Mouse (Mus musculus): ENCODE measurements around the gene Cdh4. TPM values are rescaled to one million over a fixed set of nuclear protein-coding genes. Genes with fewer than 3 reads are reported as not detected.

Cdh4 gene
- polyA plus RNA-seq, 1 experiment from 2014 or later = 3.7 TPM

DNA sequence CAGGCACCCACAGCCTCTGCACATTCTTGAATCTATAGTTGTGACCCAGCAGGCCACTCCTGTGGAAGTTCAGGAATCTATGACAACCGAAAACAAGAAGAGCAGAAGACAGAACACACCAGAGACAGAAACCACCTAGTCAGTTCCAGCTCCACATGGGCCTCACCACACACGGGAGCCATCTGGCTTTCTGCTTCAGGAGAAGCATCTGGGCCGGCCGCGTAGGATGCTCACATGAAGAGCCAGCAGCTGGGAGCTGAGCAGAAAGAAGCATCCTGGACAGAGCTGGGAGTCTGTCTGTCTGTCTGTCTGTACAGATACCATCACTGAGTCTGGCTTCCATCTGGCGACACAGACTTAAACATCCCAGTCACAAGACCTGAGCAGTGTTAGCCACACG lies 76.9 kb downstream of the Cdh4 start:
- no peak overlapping the region for H3K4me2 ChIP-seq (ENCODE audit: low read depth, low read length)
- H3K9ac ChIP-seq (replicated peaks; ENCODE audit: low read length) = no peak overlapping the region
- DNase-seq (ENCODE audit: low spot score) (no peak), ATAC-seq (replicated peaks; ENCODE audit: insufficient number of reproducible peaks, low FRiP score, low TSS enrichment, low read depth) (no peak)
- H3K9me3 ChIP-seq (replicated peaks; ENCODE audit: control insufficient read depth, low read length) = no peaks in the 10 kb centered on the region
- H3K4me1 ChIP-seq (ENCODE audit: control insufficient read depth, insufficient read depth, low read length) = no peaks in the 10 kb centered on the region; the same call in 1 of the 2 replicates
- H3K4me3 ChIP-seq (ENCODE audit: low read depth, low read length) = no peak overlapping the region
- WGBS = 84% methylated on average over 7 of the region's 7 CpGs
- H3K27me3 ChIP-seq (ENCODE audit: control insufficient read depth, insufficient read depth, low read length) = no peaks in the 10 kb centered on the region
- H3K36me3 ChIP-seq (replicated peaks; ENCODE audit: control insufficient read depth, insufficient read depth, low read depth, low read length) = no peaks in the 10 kb centered on the region
- no peak overlapping the region for H3K27ac ChIP-seq (replicated peaks; ENCODE audit: low read depth, low read length)

DNA sequence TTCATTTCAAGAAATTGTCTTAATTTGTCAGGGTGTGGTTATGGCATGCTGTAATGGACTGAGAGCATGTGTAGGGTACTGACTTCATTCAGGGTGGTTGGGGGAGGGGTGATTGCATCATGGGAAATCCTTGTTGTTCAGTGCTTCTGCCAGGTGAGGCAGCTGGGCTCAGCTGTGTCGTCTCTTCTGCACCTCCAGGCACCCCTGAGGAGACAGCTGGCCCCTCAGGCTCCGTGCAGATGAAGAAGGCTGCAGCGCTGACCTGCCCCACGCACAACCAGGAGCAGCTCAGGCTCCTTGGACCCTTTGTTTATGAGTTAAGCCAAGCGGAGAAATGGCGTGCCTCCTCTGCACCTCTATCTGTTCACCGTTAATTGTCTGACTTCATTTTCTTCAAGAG lies 77.7 kb downstream of the Cdh4 start:
- Histone ChIP-seq H3K9me3 (replicated peaks; ENCODE audit: control insufficient read depth, low read length) (no peaks in the 10 kb centered on the region), H3K4me1 (ENCODE audit: control insufficient read depth, insufficient read depth, low read length) (no peaks in the 10 kb centered on the region; the same call in 1 of the 2 replicates), H3K27ac (replicated peaks; ENCODE audit: low read depth, low read length) (no peak overlapping the region), H3K9ac (replicated peaks; ENCODE audit: low read length) (no peak overlapping the region), H3K36me3 (replicated peaks; ENCODE audit: control insufficient read depth, insufficient read depth, low read depth, low read length) (no peaks in the 10 kb centered on the region), H3K27me3 (ENCODE audit: control insufficient read depth, insufficient read depth, low read length) (no peaks in the 10 kb centered on the region), H3K4me2 (ENCODE audit: low read depth, low read length) (no peak overlapping the region), H3K4me3 (ENCODE audit: low read depth, low read length) (no peak overlapping the region)
- DNase-seq (ENCODE audit: low spot score) = no peak
- no peak for ATAC-seq (replicated peaks; ENCODE audit: insufficient number of reproducible peaks, low FRiP score, low TSS enrichment, low read depth)
- WGBS = 41% methylated on average over 7 of the region's 7 CpGs

DNA sequence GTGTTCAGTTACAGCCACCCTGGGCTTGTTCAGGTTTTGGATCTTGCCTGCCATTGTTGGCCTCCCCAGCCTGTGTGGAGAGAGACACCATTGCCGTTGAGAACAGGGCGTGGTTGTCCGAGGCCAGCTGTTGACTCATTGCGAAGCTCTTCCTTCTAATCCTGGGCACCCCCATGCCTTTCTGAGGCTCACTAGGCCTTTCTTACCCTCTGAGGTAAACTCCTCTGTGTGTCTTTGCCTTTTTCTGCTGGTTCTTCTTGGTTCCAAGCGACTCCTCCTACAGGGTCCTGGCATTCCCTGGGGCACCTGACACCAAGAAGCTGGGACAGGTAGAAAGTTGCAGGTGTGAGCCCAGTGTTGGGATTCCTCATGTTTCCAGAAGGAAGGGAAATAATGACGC lies 78.7 kb downstream of the Cdh4 start:
- Histone ChIP-seq H3K9ac (replicated peaks; ENCODE audit: low read length) (no peak overlapping the region), H3K27me3 (ENCODE audit: control insufficient read depth, insufficient read depth, low read length) (no peaks in the 10 kb centered on the region), H3K4me3 (ENCODE audit: low read depth, low read length) (no peak overlapping the region), H3K36me3 (replicated peaks; ENCODE audit: control insufficient read depth, insufficient read depth, low read depth, low read length) (no peaks in the 10 kb centered on the region), H3K4me2 (ENCODE audit: low read depth, low read length) (no peak overlapping the region), H3K27ac (replicated peaks; ENCODE audit: low read depth, low read length) (no peak overlapping the region), H3K4me1 (ENCODE audit: control insufficient read depth, insufficient read depth, low read length) (no peaks in the 10 kb centered on the region; the same call in 1 of the 2 replicates), H3K9me3 (replicated peaks; ENCODE audit: control insufficient read depth, low read length) (no peaks in the 10 kb centered on the region)
- DNase-seq (ENCODE audit: low spot score) (no peak), ATAC-seq (replicated peaks; ENCODE audit: insufficient number of reproducible peaks, low FRiP score, low TSS enrichment, low read depth) (no peak)
- WGBS = 83% methylated on average over 6 of the region's 6 CpGs

DNA sequence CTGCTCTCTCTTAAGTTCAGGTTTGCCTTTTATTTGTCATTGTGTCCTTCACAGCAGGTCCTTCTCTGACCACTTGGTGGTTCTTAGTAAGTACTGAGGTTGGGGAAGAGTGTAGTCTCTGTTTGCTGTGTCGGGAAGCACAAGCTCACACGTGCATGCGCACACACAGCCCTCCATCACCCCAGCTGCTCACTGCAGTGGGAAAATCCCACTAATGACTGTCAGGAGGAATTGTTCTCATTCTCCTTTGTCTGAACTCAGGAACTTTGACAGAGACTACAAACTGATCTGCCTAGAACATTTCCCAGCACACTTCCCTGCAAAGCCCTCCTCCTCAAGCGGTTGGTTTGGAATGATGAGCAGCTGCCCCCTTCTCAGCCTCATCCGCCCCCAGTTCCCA lies 79.2 kb downstream of the Cdh4 start:
- Histone ChIP-seq H3K4me1 (ENCODE audit: control insufficient read depth, insufficient read depth, low read length) (no peaks in the 10 kb centered on the region; the same call in 1 of the 2 replicates), H3K9ac (replicated peaks; ENCODE audit: low read length) (no peak overlapping the region), H3K36me3 (replicated peaks; ENCODE audit: control insufficient read depth, insufficient read depth, low read depth, low read length) (no peaks in the 10 kb centered on the region), H3K27ac (replicated peaks; ENCODE audit: low read depth, low read length) (no peak overlapping the region), H3K4me2 (ENCODE audit: low read depth, low read length) (no peak overlapping the region), H3K9me3 (replicated peaks; ENCODE audit: control insufficient read depth, low read length) (no peaks in the 10 kb centered on the region), H3K4me3 (ENCODE audit: low read depth, low read length) (no peak overlapping the region), H3K27me3 (ENCODE audit: control insufficient read depth, insufficient read depth, low read length) (no peaks in the 10 kb centered on the region)
- WGBS = 50% methylated on average over 5 of the region's 5 CpGs
- ATAC-seq (replicated peaks; ENCODE audit: insufficient number of reproducible peaks, low FRiP score, low TSS enrichment, low read depth) (no peak), DNase-seq (ENCODE audit: low spot score) (no peak)

DNA sequence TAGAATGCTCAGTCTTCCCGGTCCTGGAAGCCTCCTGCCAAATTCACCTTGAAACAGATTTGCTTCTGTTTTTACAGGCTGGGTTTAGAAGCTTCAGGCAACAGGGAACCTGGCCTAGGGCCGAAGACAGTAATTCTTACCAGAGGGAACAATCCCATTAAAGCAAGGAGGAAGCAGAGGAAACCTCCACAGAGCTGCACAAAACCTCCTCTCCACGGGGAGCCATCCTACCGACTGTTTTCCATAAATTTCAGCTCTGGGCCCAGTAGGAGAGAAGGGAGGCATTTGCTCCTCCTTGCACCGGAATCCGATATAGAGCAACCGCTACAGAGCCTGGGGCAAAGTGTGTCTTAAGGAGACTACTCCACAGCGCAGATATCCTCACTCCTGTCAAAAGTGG lies 79.9 kb downstream of the Cdh4 start:
- Histone ChIP-seq H3K36me3 (replicated peaks; ENCODE audit: control insufficient read depth, insufficient read depth, low read depth, low read length) (no peaks in the 10 kb centered on the region), H3K4me1 (ENCODE audit: control insufficient read depth, insufficient read depth, low read length) (no peaks in the 10 kb centered on the region; the same call in 1 of the 2 replicates), H3K4me3 (ENCODE audit: low read depth, low read length) (no peak overlapping the region), H3K9ac (replicated peaks; ENCODE audit: low read length) (no peak overlapping the region), H3K27me3 (ENCODE audit: control insufficient read depth, insufficient read depth, low read length) (no peaks in the 10 kb centered on the region), H3K4me2 (ENCODE audit: low read depth, low read length) (no peak overlapping the region), H3K9me3 (replicated peaks; ENCODE audit: control insufficient read depth, low read length) (no peaks in the 10 kb centered on the region), H3K27ac (replicated peaks; ENCODE audit: low read depth, low read length) (no peak overlapping the region)
- 5% methylated on average over 8 of the region's 8 CpGs for WGBS
- ATAC-seq (replicated peaks; ENCODE audit: insufficient number of reproducible peaks, low FRiP score, low TSS enrichment, low read depth) = no peak
- peak; percentile 51 for DNase-seq (ENCODE audit: low spot score)

DNA sequence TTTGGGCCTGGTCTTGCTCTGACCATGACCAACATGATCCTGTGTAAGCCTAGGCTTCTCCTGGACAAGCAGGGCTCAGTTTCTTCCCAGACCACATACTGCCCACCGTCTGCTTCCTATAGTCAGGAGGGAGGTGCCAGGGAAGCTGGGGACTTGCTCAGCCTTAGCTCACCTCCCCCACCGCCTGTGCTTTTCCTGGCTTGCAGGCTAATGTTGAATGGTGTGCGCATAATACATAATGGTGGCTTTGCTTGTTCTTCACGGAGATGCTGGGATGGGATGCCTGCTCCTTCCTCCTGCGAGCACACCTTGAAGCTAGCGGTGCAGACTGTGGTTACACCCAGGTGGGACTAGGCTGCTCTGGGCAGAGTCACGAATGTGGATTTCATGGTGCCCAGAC lies 84.7 kb downstream of the Cdh4 start:
- no peak for DNase-seq (ENCODE audit: low spot score)
- no peaks in the 10 kb centered on the region for H3K36me3 ChIP-seq (replicated peaks; ENCODE audit: control insufficient read depth, insufficient read depth, low read depth, low read length)
- no peak overlapping the region for H3K4me3 ChIP-seq (ENCODE audit: low read depth, low read length)
- H3K4me2 ChIP-seq (ENCODE audit: low read depth, low read length) = no peak overlapping the region
- H3K9ac ChIP-seq (replicated peaks; ENCODE audit: low read length) = no peak overlapping the region
- H3K4me1 ChIP-seq (ENCODE audit: control insufficient read depth, insufficient read depth, low read length) = no peaks in the 10 kb centered on the region
- no peaks in the 10 kb centered on the region for H3K9me3 ChIP-seq (replicated peaks; ENCODE audit: control insufficient read depth, low read length)
- no peaks in the 10 kb centered on the region for H3K27me3 ChIP-seq (ENCODE audit: control insufficient read depth, insufficient read depth, low read length)
- H3K27ac ChIP-seq (replicated peaks; ENCODE audit: low read depth, low read length) = no peak overlapping the region
- 77% methylated on average over 7 of the region's 7 CpGs for WGBS
- no peak; the same call in 1 of the 2 replicates for ATAC-seq (replicated peaks; ENCODE audit: insufficient number of reproducible peaks, low FRiP score, low TSS enrichment, low read depth)

DNA sequence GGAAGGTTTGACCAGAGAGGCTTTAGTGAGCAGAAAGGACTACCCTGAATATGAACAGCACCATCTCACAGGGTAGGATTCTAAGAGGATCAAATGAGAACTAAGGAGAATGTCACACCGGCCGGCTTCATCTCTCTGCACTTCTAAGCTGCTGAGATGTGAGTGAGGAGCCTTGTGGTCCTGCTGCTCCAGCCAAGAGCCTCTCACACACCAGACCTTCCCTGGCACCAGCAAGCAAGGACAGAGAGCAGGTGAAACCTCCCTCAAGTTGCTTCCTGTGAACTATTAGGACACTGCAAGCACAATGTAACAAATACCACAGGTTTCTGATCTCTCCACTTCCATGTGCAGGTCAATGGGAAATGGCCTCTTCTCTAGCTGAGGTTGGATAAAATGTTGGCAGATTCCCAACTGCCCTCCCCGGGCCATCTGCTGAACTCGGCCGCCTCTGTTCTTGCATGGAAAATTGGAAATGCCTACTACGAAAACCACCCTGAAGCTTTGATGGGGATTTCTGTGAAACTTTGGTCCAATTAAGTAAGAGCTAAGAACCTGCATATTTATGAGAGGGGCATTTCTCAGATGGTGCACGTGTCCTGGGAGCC lies 88.3 kb downstream of the Cdh4 start:
- DNase-seq (ENCODE audit: low spot score) (no peak), ATAC-seq (replicated peaks; ENCODE audit: insufficient number of reproducible peaks, low FRiP score, low TSS enrichment, low read depth) (no peak)
- Histone ChIP-seq H3K36me3 (replicated peaks; ENCODE audit: control insufficient read depth, insufficient read depth, low read depth, low read length) (no peaks in the 10 kb centered on the region), H3K27ac (replicated peaks; ENCODE audit: low read depth, low read length) (no peak overlapping the region), H3K4me3 (ENCODE audit: low read depth, low read length) (no peak overlapping the region), H3K27me3 (ENCODE audit: control insufficient read depth, insufficient read depth, low read length) (no peaks in the 10 kb centered on the region), H3K4me2 (ENCODE audit: low read depth, low read length) (no peak overlapping the region), H3K9ac (replicated peaks; ENCODE audit: low read length) (no peak overlapping the region), H3K9me3 (replicated peaks; ENCODE audit: control insufficient read depth, low read length) (no peaks in the 10 kb centered on the region), H3K4me1 (ENCODE audit: control insufficient read depth, insufficient read depth, low read length) (no peaks in the 10 kb centered on the region)
- 74% methylated on average over 7 of the region's 7 CpGs for WGBS

DNA sequence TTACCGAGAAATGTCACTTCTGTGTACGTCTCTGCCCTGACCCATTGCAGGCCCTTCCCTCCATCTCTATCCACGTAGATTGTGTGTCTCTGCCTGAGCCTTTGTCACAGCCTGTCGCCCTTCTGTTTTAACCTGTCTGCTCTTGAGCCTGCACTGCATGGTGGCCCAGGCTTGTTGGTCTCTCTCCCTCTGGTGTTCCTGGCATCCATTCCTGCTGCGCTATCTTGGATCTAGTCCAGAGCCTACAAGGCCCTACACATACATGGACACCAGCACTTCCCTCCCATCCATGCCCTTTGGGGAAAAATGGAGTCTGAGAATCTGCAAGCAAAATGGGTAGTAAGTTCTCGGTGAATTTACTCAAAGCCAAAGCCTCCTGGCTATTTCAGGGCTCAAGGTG lies 91.0 kb downstream of the Cdh4 start:
- H3K27me3 ChIP-seq (ENCODE audit: control insufficient read depth, insufficient read depth, low read length) = no peaks in the 10 kb centered on the region
- DNase-seq (ENCODE audit: low spot score) (no peak), ATAC-seq (replicated peaks; ENCODE audit: insufficient number of reproducible peaks, low FRiP score, low TSS enrichment, low read depth) (no peak)
- 68% methylated on average over 6 of the region's 6 CpGs for WGBS
- H3K9me3 ChIP-seq (replicated peaks; ENCODE audit: control insufficient read depth, low read length) = no peaks in the 10 kb centered on the region
- H3K4me2 ChIP-seq (ENCODE audit: low read depth, low read length) = no peak overlapping the region
- H3K4me3 ChIP-seq (ENCODE audit: low read depth, low read length) = no peak overlapping the region
- H3K27ac ChIP-seq (replicated peaks; ENCODE audit: low read depth, low read length) = no peak overlapping the region
- H3K9ac ChIP-seq (replicated peaks; ENCODE audit: low read length) = no peak overlapping the region
- H3K4me1 ChIP-seq (ENCODE audit: control insufficient read depth, insufficient read depth, low read length) = no peaks in the 10 kb centered on the region
- H3K36me3 ChIP-seq (replicated peaks; ENCODE audit: control insufficient read depth, insufficient read depth, low read depth, low read length) = no peaks in the 10 kb centered on the region

Measured in embryonic facial prominence, embryonic 11.5 days (tissue).